Mouse (Mus musculus): ENCODE measurements around the gene Vmn1r21. TPM values are rescaled to one million over a fixed set of nuclear protein-coding genes. Genes with fewer than 3 reads are reported as not detected.
A peak's percentile ranks its signal among the peaks of the same experiment; 100 is the strongest.
"Not testable (repeated sequence)": the region's sequence is repeated elsewhere in the genome, so short reads cannot be mapped to it uniquely, and the experiment has no call there.

Gene Vmn1r21
- total RNA-seq (2021): not detected

DNA sequence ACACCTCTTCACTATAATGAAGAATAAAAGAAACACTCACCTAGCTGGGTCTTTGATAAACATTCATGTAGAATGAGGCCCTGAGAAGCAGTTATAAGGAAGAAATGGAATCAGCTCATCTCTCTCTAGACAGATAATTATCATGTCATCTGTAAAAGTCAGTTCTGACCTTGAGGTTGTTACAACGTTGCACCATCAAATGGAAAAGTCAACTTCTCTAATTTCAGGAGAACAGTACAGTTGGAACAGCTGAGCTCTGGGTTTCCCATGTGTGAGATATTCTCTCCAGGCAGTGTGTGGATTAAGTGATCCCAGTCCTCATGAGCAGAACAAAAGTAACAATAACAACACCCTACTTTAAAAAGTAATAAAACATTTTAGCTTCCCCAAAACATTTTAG lies at the start of gene Vmn1r21:
Vmn1r21 (minus strand) TSS at position 58 of the 400 bp plus-strand sequence.
- DNase-seq (ENCODE audit: extremely low spot score in 1 of 2, low spot score in 2 of 2): no peak
- intact Hi-C loops (cut with DNase I): no loop called here

- DNase-seq (ENCODE audit: extremely low spot score in 1 of 2, low spot score in 2 of 2): peak in 1 of 2 experiments; percentile 34
- intact Hi-C loops (cut with DNase I): no loop called here
Measured at GRCm38 (mm10) chr6:57859043-57860042, 9.2 kb upstream of the Vmn1r21 start.

DNA sequence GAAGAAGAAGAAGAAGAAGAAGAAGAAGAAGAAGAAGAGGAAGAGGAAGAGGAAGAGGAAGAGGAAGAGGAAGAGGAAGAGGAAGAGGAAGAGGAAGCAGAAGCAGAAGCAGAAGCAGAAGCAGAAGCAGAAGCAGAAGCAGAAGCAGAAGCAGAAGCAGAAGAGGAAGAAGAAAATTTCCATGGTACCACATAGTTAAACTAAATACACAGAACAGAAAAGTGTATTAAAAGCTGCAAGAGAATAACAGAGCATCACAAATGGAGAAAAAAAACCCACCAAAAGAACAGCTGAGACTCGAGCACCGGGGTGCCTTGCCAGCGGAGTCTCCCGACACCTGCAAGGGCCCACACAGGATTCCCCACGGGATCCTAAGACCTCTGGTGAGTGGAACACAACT lies 1.0 kb upstream of the Vmn1r21 start:
- intact Hi-C loops (cut with DNase I); DNase-seq (ENCODE audit: extremely low spot score in 1 of 2, low spot score in 2 of 2): not testable (repeated sequence)

DNA sequence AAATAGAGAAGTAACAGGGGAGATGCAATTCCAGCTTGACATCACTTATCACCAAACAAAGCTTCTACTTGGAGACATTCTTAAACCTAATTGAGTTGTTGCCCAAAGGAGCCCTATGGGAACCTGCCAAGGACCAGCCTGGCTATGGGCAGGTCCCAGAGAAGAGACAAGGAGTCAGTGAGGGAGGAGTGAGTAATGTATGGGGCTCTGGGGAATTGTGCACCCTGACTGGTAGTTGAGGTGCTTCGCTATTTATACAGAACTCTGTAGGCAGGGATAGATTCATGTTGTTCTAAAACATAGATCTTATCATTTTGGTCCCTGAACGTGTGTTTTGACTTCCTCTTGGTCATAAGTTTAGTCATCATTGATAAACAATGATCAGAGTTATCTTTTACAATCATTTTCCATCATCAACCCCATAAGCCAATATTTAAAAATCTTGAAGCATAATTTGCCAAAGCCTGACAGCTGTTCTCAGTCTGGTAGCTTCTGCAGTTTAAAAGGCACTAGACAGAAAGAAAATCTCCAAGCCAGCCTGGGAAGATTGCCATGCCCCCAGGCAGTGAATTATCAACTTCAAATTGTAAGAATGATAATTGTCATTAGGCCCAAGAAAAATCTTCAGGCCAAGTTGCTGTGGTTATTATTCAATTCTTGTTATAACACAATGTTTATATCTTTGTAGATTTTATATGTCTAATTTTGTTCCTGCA lies 10.3 kb downstream of the Vmn1r21 start:
- DNase-seq (ENCODE audit: extremely low spot score in 1 of 2, low spot score in 2 of 2): no peak
- intact Hi-C loops (cut with DNase I): no loop called here

DNA sequence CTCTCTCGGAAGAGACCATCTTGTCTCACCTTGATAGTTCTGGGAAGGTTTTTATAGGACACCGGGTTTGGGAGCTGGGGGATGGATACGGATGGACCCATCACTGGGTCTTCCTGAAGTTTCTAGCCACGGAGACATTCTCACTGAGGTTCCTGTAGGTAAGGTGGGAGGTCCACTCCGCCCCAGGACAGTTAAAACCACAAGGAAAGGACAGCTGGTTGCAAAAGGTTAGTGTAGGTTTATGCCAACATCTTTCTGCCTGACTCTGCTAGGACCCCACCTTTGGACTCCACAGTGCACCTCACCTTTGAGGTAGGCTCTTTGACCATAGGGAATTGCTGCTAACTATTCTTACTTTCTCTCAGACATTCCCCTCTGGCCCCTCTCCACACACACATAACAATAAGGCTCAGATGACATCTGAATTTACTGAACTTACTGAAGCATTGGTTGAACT lies 24.9 kb downstream of the Vmn1r21 start:
- intact Hi-C loops (cut with DNase I): no loop called here

DNA sequence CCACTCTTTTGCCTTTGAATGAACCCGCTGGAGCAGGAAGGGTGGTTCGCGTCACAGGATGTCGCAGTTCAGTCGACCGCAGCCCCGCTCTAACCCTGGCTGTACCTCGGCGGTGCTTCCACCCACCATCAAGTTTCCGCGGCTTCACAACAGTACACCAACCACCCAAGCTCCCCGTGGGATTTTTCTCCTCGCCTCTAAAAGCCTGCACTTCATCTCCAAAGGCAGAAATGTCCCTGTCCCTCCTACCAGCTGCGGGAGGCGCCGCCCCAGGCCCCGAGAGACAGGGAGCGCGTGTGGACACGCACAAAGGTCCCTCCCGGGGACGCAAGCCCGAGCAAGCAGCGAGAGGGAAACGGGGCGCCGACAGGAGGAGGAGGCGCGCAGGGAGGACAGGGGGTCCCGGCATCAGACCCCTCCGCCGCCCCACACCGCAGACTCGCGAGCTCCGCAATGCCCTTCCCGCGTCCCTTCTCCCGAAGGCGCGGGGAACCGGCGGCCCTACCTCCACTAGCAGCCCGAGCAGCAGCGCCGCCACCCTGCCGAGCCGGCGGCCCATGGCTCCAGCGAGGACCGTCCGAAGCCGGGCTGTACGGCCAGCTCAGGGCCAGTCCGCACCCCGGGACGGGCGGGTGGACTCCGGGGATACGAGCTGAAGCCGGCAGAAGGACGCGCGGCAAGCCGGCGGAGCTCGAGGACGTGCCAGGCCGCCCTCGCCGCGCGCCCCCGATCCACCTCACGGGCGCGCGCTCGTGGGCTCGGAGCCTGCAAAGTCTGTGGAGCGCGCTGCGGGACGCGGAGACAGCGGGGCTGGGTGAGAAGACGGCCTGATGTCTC lies 25.5 kb downstream of the Vmn1r21 start, which contains the start of gene Vopp1:
Vopp1 (minus strand) TSS at position 738 of the 837 bp plus-strand sequence.
- intact Hi-C loops (cut with DNase I): no loop called here
- DNase-seq (ENCODE audit: extremely low spot score in 1 of 2, low spot score in 2 of 2): peak; percentile 58 to 85

More for the DNA sequence above, 24.9 kb downstream of the Vmn1r21 start:
- no peak for DNase-seq (ENCODE audit: extremely low spot score in 1 of 2, low spot score in 2 of 2)

- DNase-seq (ENCODE audit: extremely low spot score in 1 of 2, low spot score in 2 of 2): no peak
- intact Hi-C loops (cut with DNase I): no loop called here
Measured at GRCm38 (mm10) chr6:57823461-57823860, 26.7 kb downstream of the Vmn1r21 start.

DNA sequence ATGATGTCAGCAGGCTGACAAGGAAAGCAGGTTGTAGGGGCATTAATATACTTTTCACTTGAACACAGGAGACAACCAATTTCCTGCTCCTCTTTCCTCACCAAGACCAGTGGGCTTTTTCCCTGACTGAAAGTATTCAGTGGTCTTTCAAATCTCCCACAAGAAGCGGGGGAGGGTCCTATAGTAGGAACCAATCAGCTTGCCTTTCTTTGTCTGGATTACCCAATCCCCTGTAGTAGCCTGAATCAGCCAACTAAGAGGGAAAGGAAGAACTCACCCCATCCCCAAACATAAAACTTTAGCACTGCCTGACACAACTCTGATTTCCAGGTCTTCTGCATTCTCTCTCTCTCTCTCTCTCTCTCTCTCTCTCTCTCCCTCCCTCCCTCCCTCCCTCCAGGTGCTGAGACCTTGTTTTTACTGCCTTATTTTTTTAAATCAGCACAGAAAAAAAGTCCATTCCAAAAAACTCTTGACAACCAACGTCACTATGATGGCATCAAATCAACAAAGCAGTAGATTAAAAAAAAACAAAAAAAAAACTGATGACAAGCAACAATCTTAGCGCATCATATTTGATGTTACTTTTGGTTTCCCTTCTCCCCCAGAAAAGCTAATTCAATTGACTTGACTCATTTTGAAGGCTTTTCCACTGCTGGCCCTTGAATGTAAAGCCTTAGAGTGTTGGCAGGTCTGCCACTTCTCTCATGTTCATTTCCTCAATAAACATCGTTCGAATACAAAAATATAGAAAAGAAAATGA lies 27.3 kb downstream of the Vmn1r21 start:
- no peak for DNase-seq (ENCODE audit: extremely low spot score in 1 of 2, low spot score in 2 of 2)
- intact Hi-C loops (cut with DNase I): no loop called here

- intact Hi-C loops (cut with DNase I): no loop called here
Measured at GRCm38 (mm10) chr6:57814436-57814940, 35.7 kb downstream of the Vmn1r21 start.

DNA sequence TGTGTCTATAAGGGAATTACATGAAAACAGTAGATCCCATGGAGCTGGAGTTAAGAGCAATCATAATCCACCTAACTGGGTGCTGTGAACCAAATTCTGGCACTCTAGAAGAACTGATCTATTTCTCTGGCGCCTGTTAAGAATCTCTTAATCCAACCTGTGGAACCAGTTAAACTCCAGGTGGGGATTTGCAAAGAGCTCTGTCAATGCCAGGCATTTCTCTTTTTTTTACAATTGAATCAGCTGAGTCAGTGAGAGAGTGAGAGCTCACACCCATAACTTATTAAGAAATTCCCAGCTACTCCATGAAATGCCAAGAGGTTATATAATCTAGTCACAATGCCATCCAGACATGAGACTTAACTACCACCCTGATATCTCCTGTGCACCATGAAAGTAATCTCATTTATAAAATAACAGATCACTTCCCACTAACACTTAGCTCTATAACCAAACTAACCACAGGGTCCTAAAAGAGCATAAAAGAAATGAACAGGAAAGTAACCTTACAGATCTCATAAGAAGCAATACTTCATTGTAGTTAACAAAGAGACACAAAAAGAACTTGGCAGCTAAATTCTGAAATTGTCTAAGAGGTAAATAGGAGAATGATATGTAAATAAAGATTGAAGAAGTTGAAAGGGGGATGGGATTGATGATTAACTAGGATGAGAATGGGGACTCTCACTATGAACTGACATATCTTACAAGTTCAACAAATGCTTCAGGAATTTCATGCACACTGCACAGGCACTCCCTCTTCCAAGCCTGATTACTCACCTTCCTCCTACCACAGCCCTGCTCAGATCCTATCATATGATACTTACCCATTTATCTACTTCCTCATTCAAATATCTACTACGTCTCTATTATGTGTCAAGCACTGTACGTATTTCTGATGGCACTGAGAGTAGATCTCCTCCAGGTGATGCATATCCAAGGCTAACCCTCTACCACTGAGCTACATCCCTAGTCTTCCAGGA lies 38.1 kb downstream of the Vmn1r21 start:
- no peak for DNase-seq (ENCODE audit: extremely low spot score in 1 of 2, low spot score in 2 of 2)
- intact Hi-C loops (cut with DNase I): no loop called here

More at GRCm38 (mm10) chr6:57814436-57814940, 35.7 kb downstream of the Vmn1r21 start:
- DNase-seq (ENCODE audit: extremely low spot score in 1 of 2, low spot score in 2 of 2): no peak

DNA sequence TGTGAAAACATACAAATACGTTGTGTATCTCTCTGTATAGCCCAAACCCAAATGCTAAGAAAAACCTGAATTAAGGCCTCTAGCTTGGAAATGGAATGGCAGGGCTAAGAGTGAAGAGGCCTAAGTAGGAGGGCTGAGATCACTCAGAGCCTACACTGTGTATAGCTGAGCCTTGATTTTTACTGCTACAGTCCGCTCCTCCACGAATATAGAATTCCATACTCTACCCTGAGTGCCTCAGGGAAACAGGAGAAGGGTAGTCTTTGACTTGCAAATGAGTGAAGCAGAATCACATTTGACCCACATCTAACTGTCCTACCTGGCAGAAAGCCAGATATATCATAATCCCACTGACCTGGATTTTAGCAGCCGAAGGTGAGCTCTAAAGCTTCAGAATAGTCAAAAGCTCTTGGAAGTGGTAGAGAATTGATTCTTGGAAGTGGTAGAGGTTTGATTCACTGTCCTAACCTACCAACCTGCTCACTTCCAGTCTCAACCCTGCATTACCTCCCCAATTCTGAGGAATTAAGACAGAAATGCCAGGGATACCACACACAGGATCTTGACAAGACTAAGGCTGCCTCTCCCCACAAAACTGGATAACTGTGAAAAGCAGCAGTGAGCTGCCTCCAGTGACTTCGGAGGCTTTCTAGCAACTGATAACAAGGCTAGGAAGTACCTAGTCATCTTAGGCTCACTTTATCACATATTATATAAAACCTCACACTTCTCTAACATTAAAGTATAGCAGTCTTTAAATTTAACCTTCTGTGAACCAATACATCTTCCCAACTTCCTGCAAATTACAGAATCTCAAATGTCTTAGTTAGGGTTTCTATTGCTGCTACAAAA lies 44.7 kb downstream of the Vmn1r21 start:
- no peak for DNase-seq (ENCODE audit: extremely low spot score in 1 of 2, low spot score in 2 of 2)
- intact Hi-C loops (cut with DNase I): no loop called here

DNA sequence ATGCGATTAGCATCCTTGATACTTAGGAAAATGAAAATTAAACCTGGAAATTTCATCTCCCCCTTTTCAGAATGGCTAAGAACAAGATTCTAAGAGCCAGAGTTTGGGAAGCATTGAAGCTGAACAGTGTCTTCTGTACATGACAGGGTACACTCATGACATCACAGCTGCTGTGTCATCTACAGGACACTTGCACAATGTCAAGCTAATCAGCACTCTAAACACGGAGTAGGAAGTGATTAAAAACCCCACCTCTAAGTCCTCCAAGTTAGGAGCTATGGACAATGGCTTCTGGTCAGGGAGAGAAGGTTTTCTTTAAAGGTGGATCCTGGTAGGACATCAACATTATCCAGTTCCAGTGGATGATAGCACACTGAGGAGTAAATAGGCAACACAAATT lies 47.0 kb downstream of the Vmn1r21 start:
- DNase-seq (ENCODE audit: extremely low spot score in 1 of 2, low spot score in 2 of 2): no peak

DNA sequence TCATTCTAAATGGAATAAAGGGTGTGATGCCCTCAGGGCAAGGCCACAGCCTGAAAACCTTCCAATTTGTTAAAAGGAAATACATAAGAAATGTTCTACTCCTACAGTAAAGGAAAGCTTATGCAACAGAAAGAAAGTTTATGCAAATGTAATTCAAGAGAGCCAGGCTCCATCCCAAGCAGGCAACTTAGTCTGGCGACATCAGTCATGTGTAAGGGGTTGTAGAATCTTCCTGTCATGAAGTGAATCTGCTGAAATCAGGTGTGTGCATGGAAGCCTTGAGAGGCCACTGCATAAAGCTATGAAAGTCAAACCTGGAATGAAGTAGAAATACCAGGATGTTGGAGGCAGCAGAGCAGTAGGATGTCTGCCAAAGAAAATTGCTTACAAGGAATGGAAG lies 51.2 kb downstream of the Vmn1r21 start:
- no peak for DNase-seq (ENCODE audit: extremely low spot score in 1 of 2, low spot score in 2 of 2)
- intact Hi-C loops (cut with DNase I): no loop called here

More for the DNA sequence above, 47.0 kb downstream of the Vmn1r21 start:
- intact Hi-C loops (cut with DNase I): no loop called here

DNA sequence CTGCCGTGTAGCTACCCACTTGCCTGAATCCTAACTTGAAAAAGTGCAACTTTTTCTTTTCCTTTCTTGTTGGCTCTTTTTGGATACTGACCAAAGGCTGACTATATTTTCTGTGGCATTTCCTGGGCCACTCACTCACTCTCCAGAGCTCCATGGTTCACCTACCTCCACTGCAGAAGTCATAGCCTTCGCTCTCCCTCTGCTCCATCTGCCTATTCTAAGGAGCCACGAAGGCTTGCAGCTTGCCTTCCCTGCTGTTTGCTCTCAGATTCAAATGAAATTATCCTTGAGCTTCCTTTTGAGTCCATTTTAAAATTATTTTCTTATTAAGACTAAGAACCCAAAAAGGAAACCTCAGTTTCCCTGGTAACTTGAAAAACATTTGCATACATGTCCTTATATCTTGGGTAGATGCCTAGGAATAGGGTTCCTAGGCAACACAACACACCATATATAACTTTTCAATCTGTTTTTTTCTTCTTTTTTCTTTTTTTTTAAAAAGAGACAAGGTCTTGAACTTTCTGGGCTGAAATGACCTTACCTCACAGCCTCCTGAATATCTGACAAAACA lies 53.2 kb downstream of the Vmn1r21 start:
- DNase-seq (ENCODE audit: extremely low spot score in 1 of 2, low spot score in 2 of 2): no peak
- intact Hi-C loops (cut with DNase I): no loop called here

GRCm38 (mm10) chr6:57795835-57796234 lies 54.3 kb downstream of the Vmn1r21 start:
- intact Hi-C loops (cut with DNase I): no loop called here
- peak in 1 of 2 experiments; percentile 61 for DNase-seq (ENCODE audit: extremely low spot score in 1 of 2, low spot score in 2 of 2)
